Mouse (Mus musculus) heart, embryonic 10.5 days (tissue): Measurements from ENCODE around the gene Rnf207. TPM values are rescaled to one million over a fixed set of nuclear protein-coding genes. Genes with fewer than 3 reads are reported as not detected.
A peak's percentile ranks its signal among the peaks of the same experiment; 100 is the strongest.

Experiments used
- DNase-seq: peaks from one replicate; pipeline ENCODE4 v3.0.0-alpha.2; 2017; ENCODE audit warnings: low spot score
- H3K27ac ChIP-seq: fragments of 300-500 bp; sonication (generic); 2 replicates; pipeline ENCODE4 v1.5.1; 2016; ENCODE audit warnings: mild to moderate bottlenecking
- H3K27me3 ChIP-seq: fragments of 300-500 bp; sonication (generic); 2 replicates; pipeline ENCODE4 v1.6.1; 2016; ENCODE audit warnings: mild to moderate bottlenecking; ENCODE audit not compliant: poor library complexity, insufficient read depth, severe bottlenecking
- H3K36me3 ChIP-seq: fragments of 300-500 bp; sonication (generic); 2 replicates; pipeline ENCODE4 v1.6.1; 2016; ENCODE audit warnings: mild to moderate bottlenecking, moderate library complexity
- H3K4me1 ChIP-seq: fragments of 300-500 bp; sonication (generic); 2 replicates; pipeline ENCODE4 v1.6.1; 2016; ENCODE audit warnings: mild to moderate bottlenecking
- H3K4me3 ChIP-seq: fragments of 300-500 bp; sonication (generic); 2 replicates; pipeline ENCODE4 v1.5.1; 2016; ENCODE audit warnings: mild to moderate bottlenecking, moderate library complexity
- H3K9me3 ChIP-seq: fragments of 300-500 bp; sonication (generic); 2 replicates; pipeline ENCODE4 v1.6.1; 2016; ENCODE audit warnings: mild to moderate bottlenecking, moderate library complexity
- WGBS: fragments of 180-500 bp; shearing (Covaris S2); methylation state at CpG from one replicate; pipeline ENCODE4 v1.1.7; 2016; 5-methylcytosine and 5-hydroxymethylcytosine counted together
- polyA plus RNA-seq: library from polyadenylated mRNA; unstranded; fragments of >200 nt; fragmentation: Nextera tagmentation; extraction: Ambion mirVana; gene quantifications from 2 replicates; pipeline ENCODE4 v1.2.1, GENCODE M21; 2016

Rnf207 gene
- polyA plus RNA-seq, 1 experiment from 2014 or later, result 19.1 TPM

DNA sequence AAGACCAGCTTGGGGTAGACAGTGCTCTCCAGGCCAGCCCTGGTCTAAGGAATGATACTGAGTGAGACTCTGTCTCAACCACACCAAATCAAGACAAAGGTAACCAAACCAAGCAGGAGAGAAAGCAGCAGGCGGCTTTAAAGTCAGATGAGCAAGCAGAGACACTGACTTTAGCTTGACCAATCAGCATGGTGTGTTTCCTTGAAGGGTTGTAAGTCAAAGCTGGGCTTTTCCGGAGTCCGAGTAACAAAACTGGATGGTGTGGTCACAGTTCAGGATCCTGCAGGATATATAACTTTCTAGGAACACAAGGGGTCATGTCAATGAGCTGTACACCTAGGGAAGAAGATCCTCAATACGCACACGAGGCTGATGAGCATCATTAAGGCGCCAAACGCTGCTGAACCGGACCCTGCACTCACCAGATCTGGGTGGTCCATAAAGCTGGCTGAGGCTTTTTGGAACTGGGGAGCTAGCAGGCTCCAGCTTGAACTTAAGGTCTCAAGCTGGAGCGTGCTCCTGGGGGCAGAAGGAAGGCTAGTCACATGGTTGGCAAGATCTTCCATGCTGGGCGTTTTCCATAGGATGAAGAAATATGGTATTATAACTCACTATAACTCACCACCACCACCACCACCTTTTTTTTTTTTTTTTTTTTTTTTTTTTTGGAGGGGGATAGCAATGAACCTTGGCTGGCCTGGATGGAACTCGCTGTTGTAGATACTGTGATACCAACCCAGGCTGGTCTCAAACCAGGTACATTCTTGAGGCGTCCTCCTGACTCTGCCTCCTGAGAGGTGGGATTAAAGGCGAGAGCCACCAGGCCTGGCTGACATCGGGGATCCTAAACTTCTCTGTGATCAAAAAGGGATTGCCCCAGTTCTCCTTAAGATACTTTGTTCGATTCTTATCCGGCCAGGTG lies 6.1 kb upstream of the Rnf207 start:
- no peak for DNase-seq
- 43% methylated on average over 16 of the region's 16 CpGs for WGBS
- peaks cover 14% of the 10 kb centered on the region for H3K4me1 ChIP-seq
- peaks cover 28% of the 10 kb centered on the region for H3K36me3 ChIP-seq
- peak overlapping the region; percentile 94 for H3K27ac ChIP-seq
- H3K9me3 ChIP-seq, result no peaks in the 10 kb centered on the region
- H3K27me3 ChIP-seq, result peaks cover 7% of the 10 kb centered on the region; the same call in 1 of the 2 replicates
- peak overlapping the region; percentile 95 for H3K4me3 ChIP-seq

DNA sequence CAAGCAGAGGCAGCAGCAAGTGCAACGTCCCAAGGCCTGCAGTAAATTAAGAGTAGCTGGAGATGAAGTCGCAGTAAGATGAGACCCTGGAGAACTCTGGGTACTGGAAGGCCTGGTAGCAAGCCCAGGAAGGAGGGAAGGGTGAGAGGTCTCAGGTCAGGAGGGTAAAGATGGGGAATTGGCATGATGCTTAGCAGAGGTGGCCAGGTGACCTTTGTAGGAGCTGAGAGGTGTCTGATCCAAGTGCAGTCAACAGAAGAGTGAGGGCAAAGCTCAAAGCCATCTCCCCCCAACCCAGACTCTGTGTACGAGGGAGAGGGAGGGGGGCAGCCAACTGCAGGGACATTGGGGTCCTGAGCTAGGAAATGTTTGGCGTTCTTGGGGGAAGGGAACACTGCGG lies 2.7 kb upstream of the Rnf207 start:
- no peaks in the 10 kb centered on the region for H3K9me3 ChIP-seq
- H3K4me3 ChIP-seq, result no peak overlapping the region
- peaks cover 27% of the 10 kb centered on the region for H3K27me3 ChIP-seq
- 56% methylated on average over 5 of the region's 5 CpGs for WGBS
- DNase-seq, result no peak
- H3K4me1 ChIP-seq, result peaks cover 22% of the 10 kb centered on the region
- H3K36me3 ChIP-seq, result no peaks in the 10 kb centered on the region
- H3K27ac ChIP-seq, result no peak overlapping the region

DNA sequence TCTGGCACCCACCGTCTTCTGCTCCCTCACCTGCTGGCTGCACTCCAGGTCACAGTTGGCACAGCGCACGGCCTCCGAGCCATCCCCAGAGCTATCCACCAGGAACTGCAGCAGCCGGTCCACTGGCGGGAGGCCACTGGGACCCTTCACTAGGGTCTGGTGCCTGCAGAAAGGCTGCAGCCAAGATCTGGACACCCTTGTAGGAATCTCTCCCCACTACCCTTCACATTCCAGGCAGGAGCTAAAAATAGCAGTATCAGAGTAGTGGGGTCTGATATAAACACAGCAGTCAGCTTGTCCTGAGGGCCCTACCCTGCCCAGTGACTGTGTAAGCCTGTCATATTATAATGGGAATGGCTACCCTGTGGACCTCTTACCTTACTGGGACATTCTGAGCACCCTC lies 1.2 kb downstream of the Rnf207 start:
- Histone ChIP-seq H3K4me3 (peak overlapping the region; percentile 53), H3K27ac (peak overlapping the region; percentile 84), H3K4me1 (peaks cover 51% of the 10 kb centered on the region), H3K36me3 (peaks cover 3% of the 10 kb centered on the region; the same call in 1 of the 2 replicates), H3K27me3 (peaks cover 66% of the 10 kb centered on the region), H3K9me3 (no peaks in the 10 kb centered on the region)
- WGBS, result 43% methylated on average over 6 of the region's 6 CpGs
- no peak for DNase-seq

DNA sequence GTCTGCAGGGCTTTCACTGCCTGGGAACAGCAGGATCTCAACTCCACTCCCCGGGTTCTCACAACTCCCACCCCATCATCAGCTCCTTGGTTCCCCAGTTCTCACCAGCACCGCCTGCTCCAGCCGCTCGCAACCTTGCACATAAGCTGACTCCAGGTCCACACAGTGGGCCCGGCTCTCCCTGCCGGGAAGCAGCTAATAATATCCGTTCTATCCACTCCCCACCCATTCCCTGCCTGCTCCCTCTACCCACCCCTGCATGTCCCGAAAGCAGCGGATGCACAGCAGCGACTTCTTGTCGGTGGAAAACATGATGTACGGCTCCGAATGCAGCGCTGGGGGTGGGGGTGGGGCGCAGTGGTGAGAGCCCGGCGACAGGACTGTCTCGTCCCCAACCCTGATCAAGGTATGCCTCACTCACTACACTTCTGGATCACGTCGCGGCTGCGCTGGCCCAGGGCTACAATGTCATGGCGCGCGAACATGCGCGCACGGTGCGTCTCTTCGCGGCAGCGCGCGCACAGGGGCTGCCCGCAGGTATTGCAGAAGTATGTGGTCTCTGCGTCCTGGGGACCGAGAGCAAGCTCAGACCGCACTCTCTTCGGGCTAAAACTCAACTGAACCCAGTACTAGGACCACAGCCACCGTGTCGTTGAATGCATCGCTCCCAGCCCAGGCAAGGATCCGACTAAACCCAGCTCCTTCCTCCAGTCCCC lies 3.1 kb downstream of the Rnf207 start:
- DNase-seq, result no peak
- 2% methylated on average over 43 of the region's 43 CpGs for WGBS
- H3K27ac ChIP-seq, result 0 out of 2 replicates have a peak overlapping the region, but pooled peaks have one; percentile 44
- peaks cover 79% of the 10 kb centered on the region for H3K27me3 ChIP-seq
- peaks cover 10% of the 10 kb centered on the region; the same call in 1 of the 2 replicates for H3K36me3 ChIP-seq
- H3K4me1 ChIP-seq, result peaks cover 57% of the 10 kb centered on the region
- no peaks in the 10 kb centered on the region for H3K9me3 ChIP-seq
- peak overlapping the region; percentile 59 for H3K4me3 ChIP-seq

DNA sequence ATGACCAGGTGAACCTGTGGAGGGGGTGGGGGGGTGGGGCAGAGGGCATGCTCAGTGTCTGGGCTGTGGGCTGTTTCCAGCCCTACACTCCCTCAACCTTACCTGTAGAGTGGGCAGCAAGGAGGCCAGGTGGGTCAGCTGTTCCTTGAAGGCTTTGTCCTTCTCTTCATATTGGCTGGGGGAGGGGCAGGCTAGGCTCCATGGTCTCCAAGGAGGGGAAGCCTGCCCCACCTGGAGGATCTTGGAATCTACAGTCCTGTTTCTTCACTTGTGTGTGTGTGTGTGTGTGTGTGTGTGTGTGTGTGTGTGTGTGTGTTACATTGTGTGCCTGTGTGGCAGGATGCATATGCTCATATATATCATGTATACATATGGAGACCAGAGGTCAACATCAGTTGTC lies 4.9 kb downstream of the Rnf207 start:
- no peaks in the 10 kb centered on the region for H3K9me3 ChIP-seq
- peak overlapping the region; percentile 46 for H3K4me3 ChIP-seq

DNA sequence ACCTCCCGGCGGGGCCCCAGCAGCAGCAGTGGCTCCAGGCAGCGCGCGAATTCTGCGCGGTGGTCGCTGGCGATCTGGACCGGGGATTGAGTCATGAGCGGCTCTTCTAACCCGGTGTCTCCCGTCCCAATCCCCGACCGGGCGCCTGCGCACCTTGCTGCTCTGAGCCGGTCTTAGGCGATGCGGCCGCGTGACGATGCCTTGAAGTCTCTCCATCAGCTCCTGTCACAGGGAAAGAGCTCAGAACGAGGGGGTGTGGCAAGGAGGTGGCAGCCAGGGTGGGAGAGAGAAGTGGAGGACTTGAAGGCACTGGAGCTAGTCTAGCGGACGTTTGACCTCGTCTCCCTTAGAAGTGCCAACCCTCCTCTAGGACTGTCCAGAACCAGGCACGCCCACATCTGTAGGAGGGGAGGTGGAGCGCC lies 5.6 kb downstream of the Rnf207 start:
- H3K4me1 ChIP-seq, result peaks cover 48% of the 10 kb centered on the region
- H3K36me3 ChIP-seq, result peaks cover 30% of the 10 kb centered on the region; the same call in 1 of the 2 replicates
- no peak for DNase-seq
- under 1% methylated on average over 29 of the region's 29 CpGs for WGBS
- H3K9me3 ChIP-seq, result no peaks in the 10 kb centered on the region
- H3K27ac ChIP-seq, result peak overlapping the region; percentile 17; the same call in 1 of the 2 replicates
- peak overlapping the region; percentile 46 for H3K4me3 ChIP-seq
- H3K27me3 ChIP-seq, result peaks cover 93% of the 10 kb centered on the region

More for the DNA sequence above, 4.9 kb downstream of the Rnf207 start:
- Histone ChIP-seq H3K36me3 (peaks cover 24% of the 10 kb centered on the region; the same call in 1 of the 2 replicates), H3K4me1 (peaks cover 55% of the 10 kb centered on the region), H3K27ac (no peak overlapping the region), H3K27me3 (peaks cover 96% of the 10 kb centered on the region)
- no peak for DNase-seq

DNA sequence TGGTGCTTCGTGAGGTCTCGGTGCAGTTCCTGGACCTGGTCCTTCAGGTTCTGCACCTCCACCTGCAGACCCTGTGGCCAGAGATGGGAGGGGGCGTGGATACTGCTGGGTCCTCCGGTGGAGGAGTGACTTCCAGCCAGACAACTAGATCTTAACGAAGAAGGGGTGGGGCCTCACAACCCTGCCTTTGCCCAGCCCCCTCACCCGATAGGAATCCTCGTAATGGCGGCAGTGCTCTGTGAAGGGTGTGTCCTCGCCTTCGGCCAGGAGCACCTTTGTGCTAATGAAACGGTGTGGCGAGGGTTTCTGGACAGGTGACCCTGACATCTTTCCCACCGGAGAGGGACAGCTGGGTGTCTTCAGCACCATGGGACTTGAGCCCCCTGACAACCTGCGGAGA lies 6.6 kb downstream of the Rnf207 start:
- WGBS, result 4% methylated on average over 14 of the region's 14 CpGs
- peak overlapping the region; percentile 46; the same call in 1 of the 2 replicates for H3K4me3 ChIP-seq
- no peaks in the 10 kb centered on the region for H3K9me3 ChIP-seq
- peaks cover 39% of the 10 kb centered on the region; the same call in 1 of the 2 replicates for H3K36me3 ChIP-seq
- H3K27me3 ChIP-seq, result peaks cover 82% of the 10 kb centered on the region
- H3K4me1 ChIP-seq, result peaks cover 38% of the 10 kb centered on the region
- no peak overlapping the region for H3K27ac ChIP-seq
- DNase-seq, result no peak

DNA sequence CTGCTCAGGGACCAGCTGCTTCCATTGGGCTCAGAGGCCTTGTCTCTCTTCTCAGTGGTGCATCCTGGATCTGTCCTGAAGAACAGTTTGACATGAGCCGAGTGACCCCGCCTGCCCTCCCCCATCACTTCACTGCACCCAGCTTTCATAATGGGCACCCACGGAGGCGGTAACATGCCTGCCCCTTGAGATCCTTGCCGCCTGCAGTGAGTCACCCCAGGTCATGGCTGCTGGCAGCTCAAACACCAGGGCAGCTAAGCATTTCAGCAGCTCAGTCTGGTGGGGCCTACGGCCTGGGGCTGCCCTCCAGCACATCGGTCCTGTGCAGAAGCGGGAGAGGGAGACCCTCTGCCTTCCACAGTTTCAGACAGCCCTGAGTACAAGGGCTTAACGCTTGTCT lies 11.3 kb downstream of the Rnf207 start:
- no peak overlapping the region for H3K4me3 ChIP-seq
- H3K27me3 ChIP-seq, result peaks cover 36% of the 10 kb centered on the region
- DNase-seq, result no peak
- no peaks in the 10 kb centered on the region for H3K9me3 ChIP-seq
- H3K36me3 ChIP-seq, result peaks cover 64% of the 10 kb centered on the region
- WGBS, result 74% methylated on average over 9 of the region's 9 CpGs
- H3K27ac ChIP-seq, result no peak overlapping the region
- peaks cover 5% of the 10 kb centered on the region for H3K4me1 ChIP-seq

DNA sequence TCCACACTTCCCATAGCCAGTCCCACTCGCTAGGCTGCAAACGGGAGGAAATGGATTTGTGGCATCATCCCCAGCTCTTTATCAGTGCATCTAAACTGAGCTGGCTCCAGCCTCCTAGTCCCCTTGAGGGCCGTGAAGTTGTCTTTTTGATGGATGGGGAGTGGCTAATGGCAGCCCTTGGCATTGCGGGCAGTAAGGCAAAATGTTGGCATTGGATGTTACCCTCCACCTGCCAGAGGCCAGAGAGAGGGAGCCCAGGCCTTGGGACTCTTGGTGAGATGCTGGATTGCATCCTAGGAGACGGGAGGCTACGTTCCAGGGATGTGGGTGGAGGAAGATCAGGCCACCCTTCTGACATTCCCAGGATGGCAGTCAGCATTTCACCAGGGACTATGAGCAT lies 12.8 kb downstream of the Rnf207 start:
- H3K4me1 ChIP-seq, result no peaks in the 10 kb centered on the region
- peaks cover 20% of the 10 kb centered on the region for H3K27me3 ChIP-seq
- no peak overlapping the region for H3K27ac ChIP-seq
- no peak overlapping the region for H3K4me3 ChIP-seq
- H3K9me3 ChIP-seq, result no peaks in the 10 kb centered on the region
- peaks cover 73% of the 10 kb centered on the region for H3K36me3 ChIP-seq
- WGBS, result 83% methylated on average over 6 of the region's 6 CpGs
- no peak for DNase-seq

DNA sequence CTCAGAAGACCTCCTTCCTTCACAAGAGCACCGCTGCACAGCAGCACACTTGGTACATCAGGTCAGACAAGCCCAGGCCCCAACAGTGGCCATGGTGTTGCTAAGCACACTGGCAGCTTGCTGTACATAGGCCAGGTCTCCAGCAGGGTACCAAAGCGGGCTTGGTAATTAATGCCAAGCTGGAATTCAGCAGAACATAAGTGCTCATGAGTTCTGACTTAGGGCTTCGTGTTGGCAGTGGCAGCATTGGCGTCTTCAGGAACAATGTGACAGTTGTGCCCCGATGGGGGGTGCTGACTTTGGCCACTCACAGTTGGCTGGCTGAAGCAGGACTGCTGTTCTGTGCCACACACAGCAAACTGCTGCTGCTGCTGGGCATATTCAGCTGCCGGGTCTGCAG lies 14.1 kb downstream of the Rnf207 start:
- Histone ChIP-seq H3K36me3 (peaks cover 78% of the 10 kb centered on the region), H3K4me1 (no peaks in the 10 kb centered on the region), H3K27ac (no peak overlapping the region), H3K4me3 (no peak overlapping the region), H3K27me3 (peaks cover 7% of the 10 kb centered on the region; the same call in 1 of the 2 replicates), H3K9me3 (no peaks in the 10 kb centered on the region)
- no peak for DNase-seq
- WGBS, result 89% methylated on average over 6 of the region's 6 CpGs

DNA sequence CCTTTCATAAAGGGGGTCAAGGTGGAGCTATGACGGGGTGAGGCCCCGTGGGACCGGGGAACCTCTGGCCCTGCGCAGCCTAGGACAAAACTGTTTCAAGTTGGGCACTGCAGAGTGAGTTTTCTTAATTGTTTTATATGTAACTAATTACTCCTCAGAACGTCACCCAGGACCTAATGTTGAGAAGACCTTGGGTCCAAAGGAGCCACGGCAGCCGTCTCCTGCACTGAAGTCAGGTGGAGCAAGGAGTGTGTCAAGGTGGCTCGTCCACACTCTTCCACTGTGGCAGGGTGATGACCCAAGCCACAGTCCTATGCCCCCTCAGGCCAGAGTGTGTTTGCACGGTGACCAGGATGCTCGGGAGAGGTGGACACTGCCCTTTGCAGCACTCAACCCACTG lies 15.6 kb downstream of the Rnf207 start:
- DNase-seq, result no peak
- 94% methylated on average over 10 of the region's 10 CpGs for WGBS
- no peaks in the 10 kb centered on the region for H3K9me3 ChIP-seq
- peaks cover 8% of the 10 kb centered on the region for H3K4me1 ChIP-seq
- H3K36me3 ChIP-seq, result peaks cover 67% of the 10 kb centered on the region
- no peak overlapping the region for H3K27ac ChIP-seq
- no peaks in the 10 kb centered on the region for H3K27me3 ChIP-seq
- no peak overlapping the region for H3K4me3 ChIP-seq

DNA sequence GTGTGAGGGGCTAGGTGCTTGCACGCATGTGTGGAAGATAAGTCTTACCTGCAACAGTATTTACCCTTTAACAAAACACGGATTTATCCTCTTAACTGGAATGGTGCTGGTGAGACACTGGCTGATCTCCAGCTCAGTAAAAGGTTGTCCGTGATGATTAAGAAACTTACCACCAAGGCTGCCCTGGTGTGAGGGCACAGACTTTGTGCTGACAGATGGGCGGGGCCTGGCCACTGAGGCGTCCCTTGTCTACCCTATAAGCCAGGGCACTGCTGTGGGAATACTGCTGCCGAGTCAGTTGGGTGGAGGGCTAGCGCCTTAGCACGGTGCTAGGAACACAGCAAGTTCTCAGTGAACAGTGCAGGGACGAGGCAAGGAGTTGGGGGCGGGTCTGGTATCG lies 16.8 kb downstream of the Rnf207 start:
- H3K27me3 ChIP-seq, result no peaks in the 10 kb centered on the region
- H3K27ac ChIP-seq, result no peak overlapping the region
- H3K4me3 ChIP-seq, result no peak overlapping the region
- 79% methylated on average over 11 of the region's 11 CpGs for WGBS
- peaks cover 18% of the 10 kb centered on the region for H3K4me1 ChIP-seq
- peaks cover 59% of the 10 kb centered on the region for H3K36me3 ChIP-seq
- DNase-seq, result no peak
- H3K9me3 ChIP-seq, result no peaks in the 10 kb centered on the region

DNA sequence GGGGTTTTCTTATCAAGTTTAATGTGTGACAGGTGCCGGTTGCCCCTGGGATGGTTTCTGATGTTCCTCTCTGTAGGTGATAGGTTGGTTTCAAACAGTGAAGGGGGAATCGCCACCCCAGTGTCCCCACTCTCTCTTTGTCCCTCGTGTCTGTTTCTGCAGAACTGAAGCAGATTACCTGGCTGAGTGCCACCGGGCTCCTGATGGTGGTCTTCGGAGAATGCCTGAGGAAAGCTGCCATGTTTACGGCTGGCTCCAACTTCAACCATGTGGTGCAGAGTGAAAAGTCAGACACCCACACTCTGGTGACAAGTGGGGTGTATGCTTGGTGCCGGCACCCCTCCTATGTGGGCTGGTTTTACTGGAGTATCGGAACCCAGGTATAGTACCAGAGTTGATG lies 18.4 kb downstream of the Rnf207 start:
- Histone ChIP-seq H3K4me3 (no peak overlapping the region), H3K27me3 (peaks cover 4% of the 10 kb centered on the region; the same call in 1 of the 2 replicates), H3K36me3 (peaks cover 55% of the 10 kb centered on the region), H3K9me3 (no peaks in the 10 kb centered on the region), H3K4me1 (peaks cover 30% of the 10 kb centered on the region), H3K27ac (no peak overlapping the region)
- WGBS, result 90% methylated on average over 8 of the region's 8 CpGs
- no peak for DNase-seq
